Mouse (Mus musculus) lung, embryonic 14.5 days (tissue): ENCODE data around the gene Ndufa4l2. TPM values are rescaled to one million over a fixed set of nuclear protein-coding genes. Genes with fewer than 3 reads are reported as not detected.
A peak's percentile ranks its signal among the peaks of the same experiment; 100 is the strongest.

Experiments used
- ATAC-seq: fragments of 200-750 bp; cut with Nextera tagmentation; 2 replicates; pipeline ENCODE4 v1.8.0; 2017; ENCODE audit warnings: mild to moderate bottlenecking, moderate TSS enrichment, moderate library complexity; ENCODE audit not compliant: insufficient read depth
- DNase-seq: peaks from one replicate; pipeline ENCODE4 v3.0.0-alpha.2; 2015
- H3K27ac ChIP-seq: fragments of 300-500 bp; sonication (generic); 2 replicates; pipeline ENCODE4 v1.5.1; 2014; ENCODE audit warnings: low read depth, mild to moderate bottlenecking, moderate library complexity
- H3K27me3 ChIP-seq: fragments of 300-500 bp; sonication (generic); 2 replicates; pipeline ENCODE4 v1.6.1; 2014; ENCODE audit warnings: low read length, control low read depth; ENCODE audit not compliant: insufficient read depth
- H3K36me3 ChIP-seq: fragments of 300-500 bp; sonication (generic); 2 replicates; pipeline ENCODE4 v1.6.1; 2014; ENCODE audit warnings: control low read depth; ENCODE audit not compliant: insufficient read depth
- H3K4me1 ChIP-seq: fragments of 300-500 bp; sonication (generic); 2 replicates; pipeline ENCODE4 v1.6.1; 2014; ENCODE audit warnings: antibody characterized with exemption, control low read depth; ENCODE audit not compliant: insufficient read depth
- H3K4me2 ChIP-seq: fragments of 300-500 bp; sonication (generic); 2 replicates; pipeline ENCODE4 v1.6.1; 2014; ENCODE audit warnings: mild to moderate bottlenecking
- H3K4me3 ChIP-seq: fragments of 300-500 bp; sonication (generic); 2 replicates; pipeline ENCODE4 v1.5.1; 2014; ENCODE audit warnings: low read depth, low read length
- H3K9ac ChIP-seq: fragments of 300-500 bp; sonication (generic); 2 replicates; pipeline ENCODE4 v1.6.1; 2014
- H3K9me3 ChIP-seq: fragments of 300-500 bp; sonication (generic); 2 replicates; pipeline ENCODE4 v1.6.1; 2016; ENCODE audit warnings: low read depth, low read length, control low read depth
- CTCF ChIP-seq: IDR thresholded peaks from 2 replicates; pipeline ENCODE4 v1.5.1; 2016; ENCODE audit warnings: antibody characterized with exemption, low read depth
- WGBS: fragments of 180-500 bp; shearing (Covaris S2); extraction: QIAGEN DNeasy Blood & Tissue Kit; methylation state at CpG from one replicate; pipeline ENCODE4 v1.1.7; 2014; 5-methylcytosine and 5-hydroxymethylcytosine counted together
- polyA plus RNA-seq: library from polyadenylated mRNA; unstranded; fragments of >200 nt; fragmentation: Nextera tagmentation; extraction: Ambion mirVana; gene quantifications from 2 replicates; pipeline ENCODE4 v1.2.1, GENCODE M21; 2014

The Ndufa4l2 gene
- polyA plus RNA-seq, 1 experiment from 2014 or later: 36.4 TPM

GRCm38 (mm10) chr10:127526681-127527080 lies 11.9 kb downstream of the Ndufa4l2 start:
- peak overlapping the region; percentile 20; the same call in 1 of the 2 replicates for H3K9ac ChIP-seq
- peak; percentile 75 for DNase-seq

GRCm38 (mm10) chr10:127527481-127527880 lies 12.7 kb downstream of the Ndufa4l2 start:
- H3K27ac ChIP-seq: no peak overlapping the region
- no peaks in the 10 kb centered on the region for H3K9me3 ChIP-seq
- DNase-seq (no peak), ATAC-seq (0 out of 2 replicates have a peak, but pooled peaks have one; percentile 5)
- no peak overlapping the region for H3K9ac ChIP-seq
- no peak overlapping the region for H3K4me3 ChIP-seq
- no peak for TF ChIP-seq CTCF
- WGBS: 6% methylated on average over 17 of the region's 17 CpGs
- H3K27me3 ChIP-seq: peaks cover 92% of the 10 kb centered on the region
- no peaks in the 10 kb centered on the region for H3K36me3 ChIP-seq
- H3K4me2 ChIP-seq: no peak overlapping the region
- peaks cover 4% of the 10 kb centered on the region; the same call in 1 of the 2 replicates for H3K4me1 ChIP-seq

More at GRCm38 (mm10) chr10:127526681-127527080, 11.9 kb downstream of the Ndufa4l2 start:
- peak overlapping the region; percentile 55 for H3K4me2 ChIP-seq
- peak; percentile 22; the same call in 1 of the 2 replicates for ATAC-seq
- peaks cover 4% of the 10 kb centered on the region; the same call in 1 of the 2 replicates for H3K4me1 ChIP-seq
- TF ChIP-seq CTCF: peak; percentile 44
- no peaks in the 10 kb centered on the region for H3K36me3 ChIP-seq
- H3K4me3 ChIP-seq: peak overlapping the region; percentile 27
- no peaks in the 10 kb centered on the region for H3K9me3 ChIP-seq
- peaks cover 84% of the 10 kb centered on the region for H3K27me3 ChIP-seq
- no peak overlapping the region for H3K27ac ChIP-seq
- under 1% methylated on average over 26 of the region's 26 CpGs for WGBS

- no peak overlapping the region for H3K27ac ChIP-seq
- no peaks in the 10 kb centered on the region for H3K36me3 ChIP-seq
- TF ChIP-seq CTCF: no peak
- H3K9ac ChIP-seq: no peak overlapping the region
- peak overlapping the region; percentile 7; the same call in 1 of the 2 replicates for H3K4me3 ChIP-seq
- no peak for DNase-seq
- H3K9me3 ChIP-seq: no peaks in the 10 kb centered on the region
- WGBS: 0% methylated on average over 20 of the region's 25 CpGs
- peaks cover 4% of the 10 kb centered on the region; the same call in 1 of the 2 replicates for H3K4me1 ChIP-seq
- peak overlapping the region; percentile 32; the same call in 1 of the 2 replicates for H3K4me2 ChIP-seq
- peaks cover 100% of the 10 kb centered on the region for H3K27me3 ChIP-seq
- ATAC-seq: no peak
Observed at GRCm38 (mm10) chr10:127530945-127531344, 16.2 kb downstream of the Ndufa4l2 start.

DNA sequence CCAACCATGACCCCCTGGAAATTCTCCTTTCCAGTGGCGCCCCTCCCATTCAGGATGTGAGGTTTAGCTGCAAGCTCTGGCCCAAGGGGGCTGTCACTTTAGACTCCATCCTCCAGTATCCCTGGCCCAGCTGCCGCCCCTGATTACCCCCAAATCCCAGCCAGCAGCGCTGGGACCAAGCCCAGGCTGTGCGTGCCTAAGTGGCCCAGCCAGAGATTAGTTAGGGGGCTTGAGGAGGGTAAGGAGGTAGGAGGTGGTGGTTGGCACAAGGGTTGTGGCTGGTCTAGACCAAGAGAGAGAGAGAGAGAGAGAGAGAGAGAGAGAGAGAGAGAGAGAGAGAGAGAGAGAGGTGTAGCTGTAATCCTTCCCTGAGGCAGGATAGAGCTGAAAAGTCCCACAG lies 16.8 kb downstream of the Ndufa4l2 start:
- DNase-seq: no peak
- WGBS: 1% methylated on average over 4 of the region's 4 CpGs
- Histone ChIP-seq H3K4me1 (no peaks in the 10 kb centered on the region), H3K36me3 (no peaks in the 10 kb centered on the region), H3K9me3 (no peaks in the 10 kb centered on the region), H3K9ac (no peak overlapping the region), H3K27ac (no peak overlapping the region), H3K4me3 (no peak overlapping the region), H3K27me3 (peaks cover 100% of the 10 kb centered on the region), H3K4me2 (no peak overlapping the region)
- no peak for ATAC-seq
- no peak for TF ChIP-seq CTCF

- DNase-seq (no peak), ATAC-seq (peak; percentile 21; the same call in 1 of the 2 replicates)
- Histone ChIP-seq H3K4me3 (peak within 1 kb of the TSS; percentile 43), H3K27me3 (peaks cover 78% of the 10 kb centered on the region), H3K27ac (no peak within 1 kb of the TSS), H3K4me1 (no peaks in the 10 kb centered on the region), H3K36me3 (peaks cover 10% of the 10 kb centered on the region), H3K4me2 (peak within 1 kb of the TSS; percentile 74), H3K9ac (peak within 1 kb of the TSS; percentile 38; the same call in 1 of the 2 replicates), H3K9me3 (no peaks in the 10 kb centered on the region)
- no peak for TF ChIP-seq CTCF
- WGBS: under 1% methylated on average over 76 of the region's 78 CpGs
Observed at GRCm38 (mm10) chr10:127534036-127534928, 19.5 kb downstream of the Ndufa4l2 start, which contains the start of gene Nxph4. TSS of gene Nxph4 (minus strand) at chr10:127534559.

- Histone ChIP-seq H3K4me3 (peak overlapping the region; percentile 43; the same call in 1 of the 2 replicates), H3K9me3 (no peaks in the 10 kb centered on the region), H3K4me1 (no peaks in the 10 kb centered on the region), H3K27ac (no peak overlapping the region), H3K4me2 (peak overlapping the region; percentile 74), H3K36me3 (peaks cover 17% of the 10 kb centered on the region), H3K9ac (no peak overlapping the region), H3K27me3 (peaks cover 71% of the 10 kb centered on the region)
- DNase-seq (no peak), ATAC-seq (no peak)
- no peak for TF ChIP-seq CTCF
- 2% methylated on average over 30 of the region's 30 CpGs for WGBS
Observed at GRCm38 (mm10) chr10:127534929-127535384, 20.2 kb downstream of the Ndufa4l2 start.
